Mouse (Mus musculus) CD4-positive helper T cell, adult 2 months (primary cell): ENCODE results near the gene Fate1.
"Not testable (repeated sequence)": the region's sequence is repeated elsewhere in the genome, so short reads cannot be mapped to it uniquely, and the experiment has no call there.

ENCODE experiments used
- DNase-seq: peaks from one replicate; pipeline ENCODE4 v3.0.0-alpha.2; 2012; ENCODE audit warnings: low read depth, missing footprints, low spot score

Fate1 gene

GRCm38 (mm10) chrX:71972686-71973085 lies at the start of gene Fate1:
Fate1 (plus strand) TSS chrX:71972986.
- no peak for DNase-seq

GRCm38 (mm10) chrX:71946631-71947030 lies 26.2 kb upstream of the Fate1 start:
- DNase-seq: peak; percentile 6

GRCm38 (mm10) chrX:71958366-71958765 lies 14.4 kb upstream of the Fate1 start:
- DNase-seq: no peak

- no peak for DNase-seq
Observed at GRCm38 (mm10) chrX:71962073-71963051, 10.4 kb upstream of the Fate1 start, which contains the start of gene Prrg3. Prrg3 (plus strand) TSS chrX:71962624.

- no peak for DNase-seq
Observed at GRCm38 (mm10) chrX:71963275-71963912, 9.4 kb upstream of the Fate1 start.

GRCm38 (mm10) chrX:71968216-71968615 lies 4.6 kb upstream of the Fate1 start:
- no peak for DNase-seq

- no peak for DNase-seq
Observed at GRCm38 (mm10) chrX:71968816-71969215, 4.0 kb upstream of the Fate1 start.

- DNase-seq: no peak
Observed at GRCm38 (mm10) chrX:71971325-71971724, 1.5 kb upstream of the Fate1 start.

GRCm38 (mm10) chrX:71977681-71978080 lies 4.9 kb downstream of the Fate1 start:
- DNase-seq: not testable (repeated sequence)

- DNase-seq: no peak
Observed at GRCm38 (mm10) chrX:71980443-71980842, 7.7 kb downstream of the Fate1 start.

- DNase-seq: no peak
Observed at GRCm38 (mm10) chrX:71981322-71981721, 8.5 kb downstream of the Fate1 start.

- no peak for DNase-seq
Observed at GRCm38 (mm10) chrX:71983205-71983604, 10.4 kb downstream of the Fate1 start.

GRCm38 (mm10) chrX:71983775-71984174 lies 11.0 kb downstream of the Fate1 start:
- no peak for DNase-seq

- DNase-seq: no peak
Observed at GRCm38 (mm10) chrX:71991549-71991948, 18.8 kb downstream of the Fate1 start, which contains the start of gene Cnga2. Cnga2 (plus strand) TSS chrX:71991849.

- no peak for DNase-seq
Observed at GRCm38 (mm10) chrX:71995972-71996371, 23.2 kb downstream of the Fate1 start.

- no peak for DNase-seq
Observed at GRCm38 (mm10) chrX:72009930-72010329, 37.1 kb downstream of the Fate1 start.

GRCm38 (mm10) chrX:72012236-72012635 lies 39.5 kb downstream of the Fate1 start:
- no peak for DNase-seq

GRCm38 (mm10) chrX:72012804-72013203 lies 40.0 kb downstream of the Fate1 start:
- no peak for DNase-seq

- DNase-seq: no peak
Observed at GRCm38 (mm10) chrX:72022241-72022640, 49.5 kb downstream of the Fate1 start.

- DNase-seq: no peak
Observed at GRCm38 (mm10) chrX:72022750-72023398, 50.1 kb downstream of the Fate1 start.

GRCm38 (mm10) chrX:72023542-72023941 lies 50.8 kb downstream of the Fate1 start:
- DNase-seq: no peak
